Mouse (Mus musculus) Muller cell, postnatal 12 days (primary cell): ENCODE data around the gene Sec24c.
"Not testable (repeated sequence)": the region's sequence is repeated elsewhere in the genome, so short reads cannot be mapped to it uniquely, and the experiment has no call there.

Experiments used
- DNase-seq: peaks from one replicate; pipeline ENCODE4 v3.0.0-alpha.2; 2015; ENCODE audit errors: inconsistent ontology term

The Sec24c gene

DNA sequence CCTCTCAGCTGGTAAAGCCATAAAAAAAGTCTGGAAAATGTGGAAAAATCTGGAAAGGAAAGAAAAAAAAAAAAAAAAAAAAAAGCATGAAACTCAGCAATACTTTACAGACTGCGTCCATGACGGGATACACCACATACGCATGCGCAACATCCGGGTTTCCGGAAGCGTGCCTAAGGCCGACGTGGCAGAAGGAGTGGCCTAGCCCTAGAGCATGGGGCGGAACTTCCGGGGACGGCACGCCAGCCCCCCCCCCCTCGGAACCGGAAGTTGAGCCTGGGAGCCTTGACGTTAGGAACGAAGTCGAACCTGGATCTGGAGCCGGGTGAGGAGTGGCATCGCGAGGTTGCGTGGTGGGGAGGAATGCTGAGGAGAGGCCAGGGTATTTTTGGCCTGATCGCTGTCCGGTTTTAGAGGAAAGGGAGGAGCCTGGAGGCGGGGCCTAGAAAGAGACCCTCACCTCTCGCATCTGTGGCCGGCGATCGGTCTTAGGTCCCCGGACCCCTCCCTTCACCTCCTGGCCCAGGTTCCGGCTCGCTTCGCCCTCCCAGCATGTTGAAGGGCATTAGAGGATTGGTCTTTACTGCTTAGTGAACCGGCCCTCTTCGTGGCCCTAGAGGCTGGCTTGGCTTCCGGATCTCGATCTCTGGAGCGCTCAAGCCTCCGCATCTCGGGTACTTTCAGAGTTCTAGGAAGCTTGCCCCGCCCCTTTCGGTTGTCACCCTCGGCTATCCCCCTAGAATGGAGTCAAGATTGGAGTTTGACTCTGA lies at the start of gene Sec24c:
Gene Sec24c (plus strand): TSS at position 245 of the 770 bp plus-strand sequence.
- peak; percentile 99 for DNase-seq

DNA sequence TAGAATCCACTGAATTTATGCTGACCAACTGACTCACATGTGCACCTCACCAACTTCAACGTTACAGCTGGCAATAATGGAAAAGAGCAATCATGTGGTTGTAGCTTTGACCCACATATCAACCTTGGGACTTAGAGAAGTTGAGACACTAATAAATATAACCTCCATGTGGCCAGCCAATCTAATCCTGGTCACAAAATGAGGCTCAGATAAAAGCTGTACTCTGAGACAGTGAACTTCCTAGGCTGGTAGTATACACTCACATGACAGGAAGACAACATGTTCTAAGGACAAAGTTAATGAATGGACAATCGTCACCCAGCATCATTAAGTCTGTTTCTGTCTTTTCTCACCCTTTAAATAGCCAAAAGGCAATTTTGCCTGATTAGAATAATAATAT lies 47.7 kb upstream of the Sec24c start:
- no peak for DNase-seq

DNA sequence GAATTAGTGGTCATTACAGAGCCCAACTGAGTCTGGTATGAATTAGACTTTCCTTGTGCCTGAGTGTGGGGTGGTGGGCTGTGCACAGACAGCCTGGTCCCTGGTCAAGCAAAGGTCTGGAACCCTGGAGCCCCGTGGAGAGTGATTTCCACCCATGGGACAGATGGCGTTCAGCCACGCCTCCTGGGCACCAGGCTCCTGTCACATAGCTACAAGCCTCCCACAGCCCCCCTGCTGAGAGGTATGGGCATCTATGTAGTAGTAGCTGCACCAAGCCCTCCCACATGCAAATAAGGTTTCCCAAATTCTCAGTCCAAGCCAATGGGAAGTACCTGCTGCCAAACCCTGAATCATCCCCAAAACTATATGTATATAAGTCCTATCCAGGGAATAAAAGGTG lies 47.1 kb upstream of the Sec24c start:
- DNase-seq = no peak

DNA sequence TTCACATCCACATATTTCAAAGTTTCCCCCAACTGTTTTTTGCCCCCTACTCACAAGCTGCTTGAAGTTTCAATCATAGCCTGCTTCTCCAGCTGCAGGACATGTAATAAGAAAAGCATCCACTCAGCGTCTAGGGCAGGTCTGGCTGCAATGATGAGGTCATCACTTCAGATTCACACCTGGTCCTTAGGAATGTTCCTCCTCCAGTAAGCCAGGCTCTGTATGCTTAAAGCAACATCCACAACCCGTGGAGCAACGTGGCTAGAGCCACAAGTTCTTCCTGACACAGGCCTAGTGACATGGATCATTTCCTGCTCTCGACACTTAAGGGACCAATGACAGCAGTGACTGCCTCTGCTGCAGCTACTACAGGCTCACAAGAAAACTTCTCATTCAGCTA lies 42.9 kb upstream of the Sec24c start:
- DNase-seq = no peak

DNA sequence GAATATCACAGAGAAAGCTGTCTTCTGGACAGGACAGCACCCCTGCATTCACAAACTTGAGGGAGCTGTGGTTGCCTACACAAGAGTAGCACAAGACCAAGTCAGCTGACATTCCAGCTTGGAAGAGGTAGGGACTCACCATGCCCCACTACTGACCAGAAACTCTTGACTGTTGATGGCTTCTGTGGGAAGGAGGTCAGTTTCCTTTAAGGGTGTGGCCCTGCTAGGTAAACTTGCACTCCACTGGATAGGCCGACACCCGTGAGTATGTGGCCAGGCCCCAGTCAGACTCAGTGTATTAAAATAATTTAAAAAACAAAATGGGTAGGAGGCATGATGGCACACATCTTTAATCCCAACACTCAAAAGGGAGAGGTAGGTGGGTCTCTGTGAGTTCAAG lies 38.6 kb upstream of the Sec24c start:
- no peak for DNase-seq

DNA sequence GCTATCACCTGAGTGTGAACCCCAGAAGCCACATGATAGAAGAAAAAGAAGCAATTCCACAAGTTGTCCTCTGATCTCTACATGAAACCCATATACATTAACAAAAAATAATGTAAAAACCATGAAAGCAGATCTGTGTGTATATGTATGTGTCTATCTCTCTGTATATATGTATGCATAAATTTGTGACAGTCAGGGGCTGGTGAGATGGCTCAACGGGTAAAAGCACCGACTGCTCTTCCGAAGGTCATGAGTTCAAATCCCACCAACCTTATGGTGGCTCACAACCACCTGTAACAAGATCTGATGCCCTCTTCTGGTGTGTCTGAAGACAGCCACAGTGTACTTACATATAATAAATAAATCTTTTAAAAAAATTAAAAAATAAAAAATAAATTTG lies 37.1 kb upstream of the Sec24c start:
- not testable (repeated sequence) for DNase-seq

DNA sequence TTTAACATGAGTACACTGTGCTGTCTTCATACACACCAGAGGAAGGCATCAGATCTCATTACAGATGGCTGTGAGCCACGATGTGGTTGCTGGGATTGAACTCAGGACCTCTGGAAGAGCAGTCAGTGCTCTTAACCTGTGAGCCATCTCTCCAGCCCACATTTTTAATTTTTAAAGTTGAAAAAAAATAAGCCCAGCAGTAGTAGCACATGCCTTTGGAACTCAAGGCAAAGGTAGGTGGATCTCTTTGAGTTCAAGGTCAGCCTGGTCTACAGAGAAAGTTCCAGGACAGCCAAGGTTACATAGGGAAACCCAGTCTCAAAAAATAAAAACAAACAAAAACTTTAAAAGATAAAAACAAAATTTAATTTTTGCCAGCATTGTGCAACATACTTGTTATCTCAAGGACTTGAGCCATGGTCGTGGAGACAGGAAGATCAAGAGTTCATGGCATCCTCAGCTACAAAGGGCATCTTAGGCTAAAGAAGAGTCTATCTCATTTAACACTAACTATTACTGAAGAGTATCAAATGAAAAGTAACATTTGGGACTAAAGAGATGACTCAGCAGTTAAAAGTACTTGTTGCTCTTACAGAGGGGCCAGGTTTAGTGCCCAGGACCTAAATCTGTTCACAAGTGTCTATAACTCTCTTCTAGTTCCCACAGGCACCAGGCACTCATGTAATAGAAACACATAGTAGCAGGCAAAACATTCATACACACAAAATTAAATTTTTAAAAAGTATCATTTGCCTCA lies 36.1 kb upstream of the Sec24c start:
- DNase-seq = no peak

DNA sequence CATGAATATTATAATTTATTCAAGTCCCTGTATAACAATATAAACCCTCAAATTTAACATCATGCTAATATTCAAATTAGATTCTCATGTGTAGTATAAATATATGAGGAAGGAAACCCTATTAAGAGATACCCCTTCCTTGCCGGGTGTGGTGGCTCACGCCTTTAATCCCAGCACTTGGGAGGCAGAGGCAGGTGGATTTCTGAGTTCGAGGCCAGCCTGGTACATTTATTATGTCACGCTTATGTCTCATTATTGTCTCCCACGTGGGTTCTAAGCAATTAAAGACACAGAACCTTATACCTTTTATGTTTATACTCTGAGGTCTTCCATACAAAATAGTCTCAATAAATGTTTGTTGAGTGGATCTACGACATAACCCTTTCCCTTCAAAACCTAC lies 35.4 kb upstream of the Sec24c start:
- no peak for DNase-seq

DNA sequence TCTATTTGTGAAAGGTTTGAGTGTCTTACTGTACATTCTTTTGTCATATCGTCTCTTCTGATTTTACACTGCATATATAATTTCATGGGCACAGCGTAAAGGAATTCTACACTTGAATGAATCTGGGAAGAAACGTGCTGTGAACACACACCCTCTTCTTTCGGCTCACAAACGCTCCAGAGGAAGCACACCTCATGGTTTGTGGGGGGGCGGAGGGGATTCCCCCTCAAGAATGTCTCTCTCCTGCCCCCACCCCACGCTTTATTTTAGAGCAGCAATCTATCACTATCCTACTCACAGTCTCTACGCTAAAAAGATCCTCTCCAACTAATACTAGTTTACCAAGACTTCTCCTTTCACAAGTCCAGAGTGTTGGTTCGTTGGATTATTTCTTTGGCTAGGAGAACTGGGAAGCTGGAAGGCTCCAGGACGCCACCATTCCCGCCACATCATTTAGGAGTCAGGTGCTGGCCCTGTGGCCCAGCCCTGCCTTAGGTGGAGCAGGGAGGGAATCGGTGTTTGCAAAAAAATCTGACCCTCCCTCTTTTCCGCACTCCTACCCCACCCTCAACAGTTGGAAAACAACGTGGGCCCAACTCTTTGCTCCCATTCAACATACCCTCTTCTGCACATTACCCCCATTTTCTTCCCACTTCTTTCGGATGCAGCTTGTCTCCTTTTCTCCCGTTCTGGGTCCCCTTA lies 34.0 kb upstream of the Sec24c start:
- peak; percentile 51 for DNase-seq

DNA sequence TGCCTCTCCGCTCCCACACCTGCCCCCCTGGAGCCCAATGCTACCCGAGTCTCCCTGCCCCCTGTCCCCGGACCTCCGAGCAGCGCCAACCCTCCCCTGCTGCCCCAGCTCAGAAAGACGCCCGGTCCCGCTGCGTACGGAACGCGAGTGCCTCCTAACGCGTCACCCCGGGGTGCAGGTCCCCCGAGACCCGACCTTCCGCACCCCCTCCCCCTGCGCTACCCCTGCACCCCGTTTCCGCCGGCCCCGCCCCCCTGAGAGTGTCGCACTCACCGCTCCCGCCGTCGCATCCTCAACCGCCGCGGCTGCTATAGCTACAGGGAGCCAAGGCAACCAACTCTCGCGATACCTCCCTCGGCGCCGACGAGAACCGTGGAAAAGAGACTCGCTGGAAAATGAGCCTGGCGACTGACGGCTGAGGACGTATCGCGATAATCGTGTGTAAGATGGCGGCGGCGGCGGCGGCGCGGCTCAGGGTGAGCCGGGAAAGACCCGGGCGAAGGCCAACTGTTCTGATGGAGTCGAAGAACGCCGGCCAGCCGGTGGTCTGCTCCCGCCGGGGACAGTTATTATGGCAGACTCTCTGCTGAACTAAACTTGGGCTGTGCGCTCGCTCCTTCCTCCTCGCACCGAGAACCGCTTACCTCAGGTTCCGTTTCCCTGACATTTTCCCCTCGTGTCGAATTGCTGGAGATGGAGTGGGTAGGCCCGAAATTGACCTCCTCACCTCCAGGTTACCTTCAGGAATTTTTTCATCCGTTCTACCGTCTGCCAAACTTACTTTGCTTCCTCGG lies 33.3 kb upstream of the Sec24c start, which contains the start of gene Usp54:
Gene Usp54 (minus strand): TSS at position 420 of the 794 bp plus-strand sequence.
- peak; percentile 96 for DNase-seq

DNA sequence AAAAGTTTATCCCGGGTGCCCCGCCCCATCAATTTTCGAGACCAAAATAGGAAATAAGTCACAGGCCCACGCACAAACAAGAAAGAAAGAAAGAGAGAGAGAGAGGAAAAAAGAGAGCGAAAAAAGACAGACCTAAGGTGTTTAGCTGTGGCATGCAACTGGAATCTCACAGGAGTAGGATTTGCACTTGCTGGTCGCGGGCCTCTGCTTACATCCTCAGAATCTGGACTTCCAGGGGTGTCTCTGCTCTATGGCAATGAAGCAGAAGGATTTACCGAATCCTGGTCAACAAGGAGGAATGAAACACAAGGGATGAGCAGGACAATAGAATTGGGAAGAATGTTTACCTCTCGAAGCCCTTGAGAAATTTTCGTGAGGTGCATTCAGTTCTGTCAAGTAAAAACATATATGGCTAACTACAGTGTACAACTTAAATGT lies 32.7 kb upstream of the Sec24c start:
- no peak for DNase-seq

DNA sequence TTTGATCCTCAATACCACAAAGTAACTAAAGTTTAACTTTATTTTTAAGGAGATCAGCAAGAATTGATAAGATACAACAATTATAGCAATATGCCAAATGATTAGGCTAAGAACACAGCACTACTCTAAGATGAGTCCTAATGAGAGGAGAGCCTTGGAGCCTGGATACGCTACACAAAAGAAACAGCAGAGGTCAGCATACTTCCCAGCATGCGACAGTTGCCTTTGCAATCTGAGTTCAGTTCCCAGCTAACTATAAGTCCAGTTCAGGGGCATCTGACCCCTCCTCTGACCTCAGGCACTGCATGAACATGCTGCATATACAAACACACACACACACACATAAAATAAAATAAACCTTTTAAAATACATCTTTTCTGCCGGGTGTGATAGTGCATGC lies 28.6 kb upstream of the Sec24c start:
- DNase-seq = no peak

DNA sequence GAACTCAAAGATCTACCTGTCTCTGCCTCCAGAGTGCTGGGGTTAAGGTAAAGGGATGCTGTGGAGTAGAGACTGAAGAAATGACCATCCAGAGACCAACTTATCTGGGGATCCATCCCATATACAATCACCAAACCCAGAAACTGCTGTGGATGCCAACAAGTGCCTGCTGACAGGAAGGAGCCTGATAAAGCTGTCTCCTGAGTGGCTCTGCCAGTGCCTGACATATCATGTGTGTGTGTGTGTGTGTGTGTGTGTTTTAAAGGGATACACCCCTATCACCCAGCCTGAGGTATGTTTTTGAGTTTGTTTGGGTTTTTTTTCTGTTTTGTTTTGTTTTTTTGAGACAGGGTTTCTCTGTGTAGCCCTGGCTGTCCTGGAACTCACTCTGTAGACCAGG lies 27.7 kb upstream of the Sec24c start:
- DNase-seq = no peak

DNA sequence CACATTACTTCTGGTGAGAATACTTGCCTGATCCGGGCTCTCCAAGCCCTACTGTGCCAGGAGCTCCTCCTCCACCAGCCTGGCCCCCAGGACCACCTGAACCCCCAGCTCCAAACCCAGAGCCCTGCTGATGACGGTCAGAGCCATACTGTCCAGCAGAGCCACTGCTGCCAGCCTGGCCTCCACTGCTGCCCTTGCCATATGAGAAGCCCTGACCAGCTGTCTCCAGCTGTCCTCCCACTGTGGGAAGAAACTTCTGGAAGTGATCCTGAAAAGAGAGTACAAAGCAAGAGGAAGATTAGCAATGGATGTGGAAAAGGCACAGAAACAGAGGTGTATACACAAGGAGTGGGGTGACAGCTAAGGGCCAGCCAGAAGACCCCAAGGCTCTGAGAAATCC lies 23.1 kb upstream of the Sec24c start:
- no peak for DNase-seq

DNA sequence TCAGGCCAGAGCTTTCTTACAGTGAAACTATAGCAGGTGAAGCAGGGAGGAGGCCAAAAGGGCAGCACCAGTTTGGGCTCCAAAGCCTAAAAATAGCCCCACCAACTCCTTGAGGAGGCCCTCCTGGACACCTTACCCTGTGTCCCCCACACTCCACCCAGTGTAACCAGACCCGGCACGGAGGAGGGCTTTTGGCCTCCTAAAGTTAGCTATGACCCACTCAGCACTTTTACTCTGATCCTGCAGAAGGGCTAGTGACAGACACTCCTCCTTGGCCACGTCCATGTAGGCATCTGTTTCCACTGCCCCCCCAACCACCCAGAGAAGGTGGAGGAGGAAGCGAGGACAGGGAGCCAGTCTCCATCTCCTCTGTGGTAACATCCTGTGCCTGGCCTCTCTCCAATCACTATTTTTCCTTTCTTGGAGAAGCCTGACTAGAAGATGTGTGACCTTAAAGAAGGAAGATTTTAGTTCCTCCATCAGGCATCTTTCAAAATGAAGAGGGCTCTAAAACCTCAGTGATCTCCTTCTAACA lies 22.3 kb upstream of the Sec24c start:
- no peak for DNase-seq

DNA sequence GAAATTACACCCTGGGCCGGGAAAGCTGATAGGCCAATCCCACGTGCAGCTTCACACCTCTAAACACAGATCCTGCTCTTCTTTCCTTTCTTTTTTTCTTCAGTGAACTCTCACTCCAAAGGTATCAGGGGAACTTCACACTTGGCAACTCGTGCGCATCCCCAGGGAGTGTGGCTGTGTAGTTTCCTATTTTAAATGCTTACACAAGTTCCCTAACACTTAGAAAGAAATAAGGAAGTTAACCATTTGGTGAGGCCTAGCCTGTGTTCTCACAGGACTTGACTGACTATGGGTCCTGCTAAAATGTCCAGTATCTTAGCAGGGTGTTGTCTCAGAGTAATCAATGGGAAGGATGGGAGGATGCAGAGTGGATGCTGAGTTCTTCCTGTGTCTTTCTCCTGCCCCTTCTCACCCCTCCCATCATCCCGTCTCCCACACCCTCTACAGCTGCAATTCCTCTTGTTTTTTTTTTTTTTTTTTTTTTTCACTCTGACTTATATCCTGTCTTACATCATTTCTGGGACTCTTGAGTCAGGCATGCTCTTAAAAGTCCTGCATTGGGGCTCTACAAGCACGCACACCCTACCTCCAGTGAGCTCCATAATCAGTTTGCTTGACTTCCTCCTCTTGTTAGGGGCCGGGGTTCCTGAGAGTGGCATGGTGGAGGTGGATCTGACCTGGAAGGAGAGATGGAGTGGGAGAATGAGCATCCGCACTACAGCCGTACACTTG lies 19.3 kb upstream of the Sec24c start:
- DNase-seq = no peak

DNA sequence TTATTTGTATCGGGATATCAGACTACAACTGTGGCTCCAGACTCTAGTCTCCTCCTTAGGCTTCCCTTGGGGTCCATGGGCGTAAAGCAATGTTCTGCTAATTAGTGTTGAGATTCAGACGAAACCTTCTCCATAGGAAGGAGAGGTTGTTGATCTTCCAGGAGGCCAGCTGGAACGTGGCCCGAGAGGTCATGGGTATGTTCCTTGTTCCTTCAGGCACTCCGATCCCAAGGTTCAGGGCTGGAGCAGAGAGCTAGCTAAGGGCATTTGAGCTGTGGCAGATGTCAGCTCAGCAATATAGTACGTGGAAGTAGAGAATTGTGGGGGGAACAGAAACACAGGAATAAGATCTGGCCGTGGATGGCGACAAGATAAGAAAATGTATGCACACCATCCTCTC lies 18.4 kb upstream of the Sec24c start:
- no peak for DNase-seq

DNA sequence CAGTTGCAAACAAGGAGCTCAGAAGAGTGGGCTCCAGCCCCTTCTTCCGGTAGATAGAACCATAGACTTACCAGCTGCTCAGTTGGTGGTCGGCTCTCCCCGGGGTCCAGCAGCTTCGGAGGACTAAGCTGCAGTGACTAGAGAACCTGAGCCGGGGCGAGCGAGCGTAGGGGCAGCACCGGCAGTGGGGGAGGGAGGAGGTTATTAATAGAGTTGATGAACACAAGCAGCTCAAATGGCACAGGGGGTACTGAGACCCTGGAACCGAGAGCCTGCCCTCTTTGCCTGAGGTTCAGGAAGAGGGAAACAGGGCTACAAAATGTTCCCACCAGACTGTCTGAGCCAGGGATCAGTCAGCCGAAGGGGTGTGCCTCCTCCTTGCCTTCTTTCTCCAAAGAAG lies 17.7 kb upstream of the Sec24c start, which contains the start of gene Myoz1:
Gene Myoz1 (minus strand): TSS at position 180 of the 400 bp plus-strand sequence.
- DNase-seq = no peak

DNA sequence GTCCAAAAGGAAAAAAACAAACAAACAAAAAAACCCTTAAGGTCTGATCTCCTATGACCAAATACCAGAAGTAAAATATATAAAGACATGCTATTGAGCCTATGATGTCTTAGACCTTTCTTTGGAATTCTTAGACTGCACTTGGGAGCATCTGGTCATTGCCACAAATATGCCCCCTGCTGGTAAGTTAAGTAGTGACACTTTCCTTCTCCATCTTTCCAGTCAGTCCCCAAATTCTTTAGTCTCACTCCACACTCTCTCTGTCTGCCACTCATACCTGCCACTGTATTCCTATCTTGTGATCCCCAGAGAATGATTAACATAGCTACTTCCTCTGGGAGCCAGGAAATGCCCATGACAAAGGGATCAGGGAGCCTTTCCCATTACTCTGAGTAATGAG lies 15.8 kb upstream of the Sec24c start:
- peak; percentile 23 for DNase-seq

DNA sequence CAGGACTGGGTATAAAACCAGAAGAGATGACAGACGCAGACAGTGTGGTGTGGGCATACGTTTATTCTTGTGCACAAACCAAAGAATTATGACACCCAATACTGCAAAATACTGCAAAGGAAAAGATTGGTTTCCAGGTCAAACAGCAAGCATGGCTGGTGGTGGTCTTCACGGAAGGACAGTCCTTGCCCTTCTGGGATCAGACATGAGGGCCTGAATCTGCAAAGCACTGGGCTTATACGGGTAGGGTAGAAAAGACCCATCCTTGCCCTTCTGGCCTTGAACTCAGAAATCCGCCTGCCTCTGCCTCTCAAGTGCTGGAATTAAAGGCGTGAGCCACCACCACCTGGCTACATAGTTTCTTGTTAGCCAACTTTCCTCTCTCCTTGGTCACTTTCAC lies 15.2 kb upstream of the Sec24c start:
- no peak for DNase-seq

DNA sequence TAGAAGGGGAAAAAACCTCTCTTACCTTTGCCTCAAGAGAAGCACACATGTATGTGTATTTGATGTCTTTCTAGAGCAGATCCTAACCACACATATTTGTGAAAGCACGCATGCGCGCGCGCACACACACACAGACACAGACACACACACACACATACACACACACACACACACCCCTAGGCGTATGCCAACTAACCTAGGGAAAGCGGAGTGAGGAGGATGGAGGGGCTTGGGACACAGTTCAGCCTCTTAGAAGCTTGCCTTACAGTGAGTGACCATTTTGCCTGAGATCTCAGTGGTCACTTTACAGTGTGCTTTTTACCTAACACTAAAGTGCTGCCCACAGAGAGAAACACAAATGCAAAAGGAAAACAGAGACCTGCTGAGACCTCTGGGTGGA lies 14.4 kb upstream of the Sec24c start:
- DNase-seq = no peak
